Mouse (Mus musculus) heart, postnatal 0 days (tissue): ENCODE data around the gene Elp4.

Experiments
- CTCF ChIP-seq: IDR thresholded peaks from 2 replicates; pipeline ENCODE4 v1.5.1; 2016; ENCODE audit warnings: antibody characterized with exemption, control low read depth, low read depth
- EP300 ChIP-seq: IDR thresholded peaks from 2 replicates; pipeline ENCODE4 v1.6.1; 2016; ENCODE audit warnings: antibody characterized with exemption, low read depth

GRCm38 (mm10) chr2:105786986-105787385 lies 117.4 kb downstream of the Elp4 start:
- no peak for TF ChIP-seq CTCF
- no peak for TF ChIP-seq EP300
